Mouse (Mus musculus) hindbrain, embryonic 13.5 days (tissue): ENCODE data around the gene A530084C06Rik. TPM values are rescaled to one million over a fixed set of nuclear protein-coding genes. Genes with fewer than 3 reads are reported as not detected.

Experiments
- ATAC-seq: fragments of 200-750 bp; cut with Nextera tagmentation; 2 replicates; pipeline ENCODE4 v1.8.0; 2017; ENCODE audit warnings: moderate TSS enrichment; ENCODE audit not compliant: low FRiP score
- H3K27ac ChIP-seq: fragments of 300-500 bp; sonication (generic); 2 replicates; pipeline ENCODE4 v1.5.1; 2015; ENCODE audit warnings: inconsistent platforms, mild to moderate bottlenecking, moderate library complexity
- H3K27me3 ChIP-seq: fragments of 300-500 bp; sonication (generic); 2 replicates; pipeline ENCODE4 v1.6.1; 2015; ENCODE audit warnings: mild to moderate bottlenecking, inconsistent platforms
- H3K36me3 ChIP-seq: fragments of 300-500 bp; sonication (generic); 2 replicates; pipeline ENCODE4 v1.6.1; 2015; ENCODE audit warnings: mild to moderate bottlenecking, inconsistent platforms
- H3K4me1 ChIP-seq: fragments of 300-500 bp; sonication (generic); replicated peaks from 2 replicates; pipeline ENCODE4 v1.6.1; 2015; ENCODE audit warnings: inconsistent platforms
- H3K4me2 ChIP-seq: fragments of 300-500 bp; sonication (generic); 2 replicates; pipeline ENCODE4 v1.6.1; 2015; ENCODE audit warnings: inconsistent platforms, mild to moderate bottlenecking, moderate library complexity
- H3K4me3 ChIP-seq: fragments of 300-500 bp; sonication (generic); 2 replicates; pipeline ENCODE4 v1.5.1; 2015; ENCODE audit warnings: mild to moderate bottlenecking, inconsistent platforms
- H3K9ac ChIP-seq: fragments of 300-500 bp; sonication (generic); 2 replicates; pipeline ENCODE4 v1.6.1; 2015; ENCODE audit warnings: mild to moderate bottlenecking, inconsistent platforms
- H3K9me3 ChIP-seq: fragments of 300-500 bp; sonication (generic); 2 replicates; pipeline ENCODE4 v1.6.1; 2016; ENCODE audit warnings: inconsistent platforms
- WGBS: fragments of 180-500 bp; shearing (Covaris S2); methylation state at CpG from one replicate; pipeline ENCODE4 v1.1.7; 2015; 5-methylcytosine and 5-hydroxymethylcytosine counted together
- polyA plus RNA-seq: library from polyadenylated mRNA; unstranded; fragments of >200 nt; fragmentation: Nextera tagmentation; extraction: Ambion mirVana; gene quantifications from 2 replicates; pipeline ENCODE4 v1.2.1, GENCODE M21; 2015

The A530084C06Rik gene
- polyA plus RNA-seq, result not detected in 2 replicates

DNA sequence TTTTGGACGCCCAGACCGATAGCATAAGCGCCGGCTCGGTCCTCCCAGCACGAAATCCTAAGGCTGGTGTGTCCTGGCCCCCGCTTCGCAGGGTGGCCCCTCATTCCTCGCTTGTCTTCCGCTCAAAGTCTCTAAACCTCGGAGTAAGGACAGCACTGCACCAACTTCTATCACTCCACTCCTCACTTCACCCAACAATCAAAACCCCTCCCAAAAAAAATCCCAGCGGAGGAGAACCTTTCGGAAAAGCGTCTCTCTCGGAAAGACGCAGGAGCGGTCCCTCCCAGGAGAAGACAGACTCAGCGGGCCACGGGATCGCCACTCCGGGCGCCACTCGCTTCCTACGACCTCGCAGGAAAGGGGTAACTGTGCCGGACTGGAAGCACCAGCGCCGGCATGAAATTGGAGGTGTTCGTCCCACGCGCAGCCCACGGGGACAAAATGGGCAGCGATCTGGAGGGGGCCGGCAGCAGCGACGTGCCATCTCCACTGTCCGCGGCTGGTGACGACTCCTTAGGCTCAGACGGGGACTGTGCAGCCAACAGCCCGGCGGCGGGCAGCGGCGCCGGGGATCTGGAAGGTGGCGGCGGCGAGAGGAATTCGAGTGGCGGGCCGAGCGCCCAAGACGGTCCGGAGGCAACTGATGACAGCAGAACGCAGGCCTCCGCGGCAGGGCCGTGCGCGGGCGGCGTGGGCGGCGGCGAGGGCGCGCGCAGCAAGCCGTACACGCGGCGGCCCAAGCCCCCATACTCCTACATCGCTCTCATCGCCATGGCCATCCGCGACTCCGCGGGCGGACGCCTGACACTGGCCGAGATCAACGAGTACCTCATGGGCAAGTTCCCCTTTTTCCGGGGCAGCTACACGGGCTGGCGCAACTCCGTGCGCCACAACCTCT, at the start of gene A530084C06Rik:
Gene A530084C06Rik (minus strand): TSS at position 813 of the 898 bp plus-strand sequence.
- Histone ChIP-seq H3K27ac (peak within 1 kb of the TSS; percentile 24), H3K27me3 (peaks cover 97% of the 10 kb centered on the region), H3K4me1 (peaks cover 29% of the 10 kb centered on the region), H3K9ac (peak within 1 kb of the TSS; percentile 70), H3K4me3 (peak within 1 kb of the TSS; percentile 52), H3K9me3 (no peaks in the 10 kb centered on the region), H3K36me3 (no peaks in the 10 kb centered on the region), H3K4me2 (peak within 1 kb of the TSS; percentile 89)
- ATAC-seq, result peak; percentile 47
- under 1% methylated on average over 86 of the region's 88 CpGs for WGBS

DNA sequence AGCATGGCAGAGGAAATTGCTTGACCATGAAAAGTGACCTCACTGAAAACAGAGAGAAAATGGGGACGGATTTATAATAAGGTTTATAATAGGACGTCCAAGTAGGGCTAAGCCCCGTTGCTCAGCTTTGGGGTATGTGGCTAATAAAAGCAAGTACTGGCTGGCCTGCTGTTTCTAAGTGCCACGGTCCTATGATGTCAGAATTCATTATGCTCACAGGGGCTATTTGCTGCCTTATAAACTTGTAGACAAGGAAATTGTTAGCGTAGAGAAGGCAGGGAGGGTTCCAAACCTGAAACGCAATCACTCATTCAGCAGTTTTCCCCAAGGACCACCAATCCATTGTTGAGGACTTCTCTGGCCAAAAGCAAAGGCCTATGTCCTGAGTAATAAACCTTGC, 44.8 kb upstream of the A530084C06Rik start:
- no peaks in the 10 kb centered on the region for H3K4me1 ChIP-seq
- no peak for ATAC-seq
- no peaks in the 10 kb centered on the region for H3K9me3 ChIP-seq
- no peaks in the 10 kb centered on the region for H3K36me3 ChIP-seq
- no peak overlapping the region for H3K27ac ChIP-seq
- no peak overlapping the region for H3K4me2 ChIP-seq
- WGBS, result 79% methylated on average over 6 of the region's 6 CpGs
- no peak overlapping the region for H3K4me3 ChIP-seq
- 0 out of 2 replicates have a peak, but pooled peaks cover 11% of the 10 kb centered on the region for H3K27me3 ChIP-seq
- no peak overlapping the region for H3K9ac ChIP-seq

DNA sequence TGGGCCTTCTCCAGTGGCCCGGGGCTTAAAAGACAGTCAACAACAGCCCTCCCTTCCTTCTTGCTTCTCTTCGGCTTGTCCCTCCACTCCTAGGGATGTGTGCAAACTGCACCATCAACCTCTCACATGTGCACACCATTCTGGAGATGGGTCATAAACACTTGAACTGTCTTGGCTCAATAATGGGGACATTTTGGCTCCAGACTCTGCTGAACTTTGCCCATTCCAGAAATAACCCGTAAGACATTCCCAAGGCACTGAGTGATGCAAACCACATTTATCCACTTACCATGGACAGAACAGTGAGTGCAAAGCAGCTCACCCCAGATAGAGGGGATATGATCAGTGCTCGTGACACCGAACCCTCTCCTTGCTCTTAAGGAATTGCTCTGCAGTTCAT, 40.4 kb upstream of the A530084C06Rik start:
- H3K4me2 ChIP-seq, result no peak overlapping the region
- no peaks in the 10 kb centered on the region for H3K9me3 ChIP-seq
- WGBS, result 92% methylated on average over 5 of the region's 5 CpGs
- no peak overlapping the region for H3K27ac ChIP-seq
- H3K4me3 ChIP-seq, result no peak overlapping the region
- H3K4me1 ChIP-seq, result no peaks in the 10 kb centered on the region
- no peak overlapping the region for H3K9ac ChIP-seq
- H3K36me3 ChIP-seq, result no peaks in the 10 kb centered on the region
- H3K27me3 ChIP-seq, result no peaks in the 10 kb centered on the region
- no peak for ATAC-seq

DNA sequence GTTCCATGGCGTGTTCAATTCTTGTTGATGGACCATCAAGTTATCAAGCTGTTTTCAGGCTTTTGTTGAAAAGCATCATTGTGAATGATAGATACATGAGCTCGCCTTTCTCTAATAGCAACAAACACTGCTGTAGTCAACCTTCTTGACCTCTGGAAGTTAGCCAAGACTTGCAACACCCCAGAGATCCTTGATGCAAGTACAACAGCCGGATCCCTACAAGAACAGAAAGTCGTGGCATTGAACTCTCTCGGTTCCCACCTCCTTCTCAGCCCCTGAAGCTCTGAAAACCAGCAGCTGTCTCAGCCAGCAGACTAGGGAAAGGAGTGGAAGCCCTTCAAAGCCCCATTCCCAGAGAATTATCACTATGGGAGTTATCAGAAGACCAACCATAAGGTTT, 28.2 kb upstream of the A530084C06Rik start:
- no peak overlapping the region for H3K4me3 ChIP-seq
- no peaks in the 10 kb centered on the region for H3K27me3 ChIP-seq
- ATAC-seq, result no peak
- WGBS, result 66% methylated on average over 5 of the region's 5 CpGs
- no peaks in the 10 kb centered on the region for H3K4me1 ChIP-seq
- no peaks in the 10 kb centered on the region for H3K9me3 ChIP-seq
- H3K4me2 ChIP-seq, result no peak overlapping the region
- no peak overlapping the region for H3K9ac ChIP-seq
- H3K36me3 ChIP-seq, result no peaks in the 10 kb centered on the region
- H3K27ac ChIP-seq, result no peak overlapping the region

DNA sequence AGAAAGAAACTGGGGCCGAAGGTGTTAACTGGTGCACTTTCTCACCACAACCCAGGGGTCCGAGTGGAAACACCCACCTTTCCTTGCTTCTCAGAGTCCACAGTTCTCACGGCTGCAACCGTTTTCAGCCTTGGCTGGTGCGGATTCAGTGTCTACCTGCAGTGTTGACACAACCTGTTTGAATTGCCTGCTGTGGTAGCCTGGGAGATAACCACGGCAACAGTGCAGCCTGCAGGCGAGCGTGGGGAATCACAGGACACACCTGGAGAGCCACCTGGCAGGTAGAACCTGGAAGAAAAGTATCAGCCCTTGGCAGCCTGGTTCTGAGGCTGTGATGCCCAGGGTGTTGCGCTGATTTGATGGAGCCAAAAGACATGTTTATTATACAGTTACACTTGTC, 20.7 kb upstream of the A530084C06Rik start:
- Histone ChIP-seq H3K9me3 (no peaks in the 10 kb centered on the region), H3K27ac (no peak overlapping the region), H3K4me2 (no peak overlapping the region), H3K36me3 (no peaks in the 10 kb centered on the region), H3K4me1 (peaks cover 16% of the 10 kb centered on the region), H3K27me3 (no peaks in the 10 kb centered on the region), H3K4me3 (no peak overlapping the region), H3K9ac (no peak overlapping the region)
- 72% methylated on average over 9 of the region's 9 CpGs for WGBS
- ATAC-seq, result no peak

DNA sequence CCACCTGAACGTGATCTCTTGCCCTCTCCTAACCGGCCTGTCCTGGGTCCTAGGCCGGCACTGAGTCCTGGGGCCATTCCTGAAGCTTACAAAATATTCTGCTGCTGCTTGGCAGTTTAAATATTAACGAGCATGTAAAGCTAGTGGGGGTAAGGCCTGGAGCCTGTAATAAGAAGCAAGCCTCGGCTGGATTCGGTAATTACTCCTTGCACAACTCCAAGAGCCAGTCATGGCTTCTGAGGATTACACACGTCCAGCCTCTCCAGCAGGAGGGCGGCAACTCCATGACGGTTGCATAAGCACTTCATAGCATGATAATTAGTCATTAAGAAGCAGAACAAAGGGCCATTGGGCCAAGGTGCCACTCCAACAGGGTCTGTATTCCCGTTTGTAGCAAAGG, 19.3 kb upstream of the A530084C06Rik start:
- Histone ChIP-seq H3K4me3 (no peak overlapping the region), H3K4me1 (peaks cover 16% of the 10 kb centered on the region), H3K27me3 (0 out of 2 replicates have a peak, but pooled peaks cover 3% of the 10 kb centered on the region), H3K27ac (no peak overlapping the region), H3K9ac (no peak overlapping the region), H3K4me2 (no peak overlapping the region), H3K36me3 (no peaks in the 10 kb centered on the region), H3K9me3 (no peaks in the 10 kb centered on the region)
- WGBS, result 50% methylated on average over 10 of the region's 10 CpGs
- ATAC-seq, result no peak

DNA sequence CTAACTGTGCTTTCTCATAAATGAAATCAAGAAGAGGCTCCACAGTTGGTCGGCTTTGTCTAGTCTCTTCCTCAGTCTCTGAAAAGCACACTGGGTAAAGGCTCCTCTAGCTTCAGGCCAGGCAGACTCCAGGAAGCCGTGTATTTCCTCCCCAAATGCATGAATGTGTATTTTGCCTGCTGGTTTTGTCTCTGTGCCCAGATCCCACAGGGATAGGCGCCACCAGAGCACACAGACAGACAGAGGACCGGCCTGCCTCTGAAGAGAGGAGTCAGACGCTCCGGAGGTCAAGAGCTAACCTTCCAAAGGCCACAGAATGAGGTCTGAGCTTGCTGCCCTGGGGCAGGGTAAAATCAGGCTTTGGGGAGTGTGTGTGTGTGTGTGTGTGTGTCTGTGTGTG, 18.4 kb upstream of the A530084C06Rik start:
- Histone ChIP-seq H3K27ac (no peak overlapping the region), H3K4me3 (no peak overlapping the region), H3K9me3 (no peaks in the 10 kb centered on the region), H3K27me3 (0 out of 2 replicates have a peak, but pooled peaks cover 3% of the 10 kb centered on the region), H3K36me3 (no peaks in the 10 kb centered on the region), H3K9ac (no peak overlapping the region), H3K4me2 (no peak overlapping the region), H3K4me1 (peaks cover 16% of the 10 kb centered on the region)
- ATAC-seq, result no peak
- 36% methylated on average over 6 of the region's 6 CpGs for WGBS

DNA sequence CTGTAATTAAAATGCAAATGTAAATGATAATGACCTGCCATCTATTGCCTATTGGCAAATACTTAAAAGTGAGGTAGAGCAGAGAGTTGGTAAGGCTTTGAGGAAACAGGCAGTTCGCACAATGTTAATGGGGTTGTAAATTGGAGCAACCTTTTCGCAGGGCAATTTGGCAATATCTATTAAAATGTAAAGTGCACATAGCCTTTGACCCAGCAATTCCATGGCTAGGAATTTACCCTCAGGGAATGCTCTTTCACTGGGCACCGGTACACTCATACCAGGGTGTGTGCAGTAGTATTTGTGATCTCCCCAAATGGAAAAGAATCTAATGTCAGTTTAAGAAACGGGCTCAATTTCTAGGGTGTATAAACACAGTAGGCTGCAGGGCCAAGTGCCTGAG, 17.6 kb upstream of the A530084C06Rik start:
- Histone ChIP-seq H3K4me2 (no peak overlapping the region), H3K27ac (no peak overlapping the region), H3K27me3 (0 out of 2 replicates have a peak, but pooled peaks cover 3% of the 10 kb centered on the region), H3K9me3 (no peaks in the 10 kb centered on the region), H3K9ac (no peak overlapping the region), H3K4me3 (no peak overlapping the region), H3K4me1 (peaks cover 16% of the 10 kb centered on the region), H3K36me3 (no peaks in the 10 kb centered on the region)
- WGBS, result 59% methylated on average over 4 of the region's 4 CpGs
- no peak for ATAC-seq

DNA sequence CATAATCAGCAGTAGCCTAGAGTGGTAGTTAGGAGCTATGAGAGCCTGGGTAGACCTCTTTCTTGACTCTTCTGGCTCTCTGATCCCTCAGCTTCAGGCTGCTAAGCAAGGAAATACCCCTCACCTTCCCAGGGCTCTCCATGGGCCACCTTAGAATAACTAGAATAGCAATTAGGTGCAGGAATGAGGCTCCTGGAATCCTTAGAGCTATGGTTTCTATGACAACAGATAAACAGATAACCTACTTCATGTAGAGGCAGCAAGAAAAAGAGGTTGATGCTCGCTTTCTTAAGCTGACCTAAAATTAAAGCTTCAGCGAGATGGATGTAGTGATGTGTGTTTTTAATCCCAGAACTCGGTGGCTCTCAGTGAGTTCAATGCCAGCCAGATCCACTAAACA, 15.5 kb upstream of the A530084C06Rik start:
- Histone ChIP-seq H3K4me2 (no peak overlapping the region), H3K9ac (no peak overlapping the region), H3K27ac (no peak overlapping the region), H3K9me3 (no peaks in the 10 kb centered on the region), H3K36me3 (no peaks in the 10 kb centered on the region), H3K4me1 (peaks cover 16% of the 10 kb centered on the region), H3K4me3 (no peak overlapping the region), H3K27me3 (peaks cover 8% of the 10 kb centered on the region; the same call in 1 of the 2 replicates)
- 78% methylated on average over 3 of the region's 3 CpGs for WGBS
- no peak for ATAC-seq

DNA sequence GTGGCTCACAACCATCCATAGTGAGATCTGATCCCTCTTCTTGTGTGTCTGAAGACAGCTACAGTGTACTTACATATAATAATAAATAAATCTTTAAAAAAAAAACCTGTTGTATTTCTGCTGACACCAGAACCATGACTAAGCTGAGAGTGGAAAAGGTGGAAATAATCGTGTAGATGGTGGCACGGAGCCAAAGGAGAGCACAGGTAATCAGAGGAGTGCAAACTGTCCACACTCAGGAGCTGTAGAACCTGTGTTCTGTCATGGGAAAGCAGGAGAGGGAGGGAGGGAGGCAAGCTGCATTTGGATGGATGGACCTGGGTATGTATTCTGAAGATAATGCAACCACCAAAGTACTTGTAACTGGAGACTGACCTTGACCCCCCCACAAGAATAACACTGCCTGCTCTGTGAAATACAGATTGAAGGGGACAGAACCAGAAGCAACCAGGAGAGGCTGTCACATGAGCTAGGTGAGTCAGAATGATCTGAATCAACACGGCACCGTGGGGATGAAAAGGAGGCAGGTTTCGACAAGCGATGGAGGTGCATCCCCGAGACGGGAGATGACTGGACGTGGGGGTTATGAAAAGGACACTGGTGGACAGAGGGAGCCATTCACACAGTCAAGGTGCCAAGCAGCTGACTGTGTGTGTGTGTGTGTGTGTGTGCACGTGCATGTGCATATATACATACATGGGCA, 13.8 kb upstream of the A530084C06Rik start:
- no peak overlapping the region for H3K4me2 ChIP-seq

DNA sequence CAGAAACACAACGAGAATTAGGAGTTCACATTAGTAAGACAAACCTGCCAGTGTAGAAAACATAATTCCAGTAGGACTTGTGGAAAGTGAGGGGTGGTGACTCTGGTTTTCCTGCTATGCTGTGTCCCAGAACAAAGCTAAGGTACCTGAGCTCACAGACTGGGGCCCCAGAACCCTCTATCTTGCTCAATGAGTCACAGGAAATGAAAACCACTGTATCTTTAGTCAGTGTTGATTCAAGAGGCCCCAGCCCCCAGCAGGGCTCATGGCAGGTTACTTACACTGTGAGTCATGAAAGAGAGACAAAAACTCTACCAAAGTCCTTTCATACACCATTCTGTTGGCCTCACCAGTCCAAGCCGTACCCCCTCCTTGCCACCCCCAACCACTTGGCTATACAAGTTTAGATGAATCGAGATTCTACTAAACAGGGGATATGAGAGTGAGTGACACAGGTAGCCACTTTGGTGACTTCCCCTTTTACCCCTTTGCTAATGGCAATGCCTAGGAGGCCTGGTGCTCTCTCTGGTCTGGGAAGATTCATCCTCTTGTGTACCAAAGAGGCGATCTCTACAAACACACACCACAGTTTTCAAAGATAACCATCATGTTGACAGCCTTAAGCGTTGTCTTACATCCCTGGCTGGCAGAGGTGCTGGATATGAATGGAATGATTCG, 8.6 kb upstream of the A530084C06Rik start:
- no peaks in the 10 kb centered on the region for H3K4me1 ChIP-seq
- H3K36me3 ChIP-seq, result no peaks in the 10 kb centered on the region
- no peak for ATAC-seq
- no peak overlapping the region for H3K27ac ChIP-seq
- no peaks in the 10 kb centered on the region for H3K9me3 ChIP-seq
- H3K27me3 ChIP-seq, result peaks cover 39% of the 10 kb centered on the region
- H3K4me3 ChIP-seq, result no peak overlapping the region
- WGBS, result 88% methylated on average over 6 of the region's 6 CpGs
- no peak overlapping the region for H3K4me2 ChIP-seq
- no peak overlapping the region for H3K9ac ChIP-seq

More for the DNA sequence above, 13.8 kb upstream of the A530084C06Rik start:
- peaks cover 11% of the 10 kb centered on the region; the same call in 1 of the 2 replicates for H3K27me3 ChIP-seq
- no peaks in the 10 kb centered on the region for H3K9me3 ChIP-seq
- H3K4me1 ChIP-seq, result peaks cover 11% of the 10 kb centered on the region
- H3K9ac ChIP-seq, result no peak overlapping the region
- WGBS, result 92% methylated on average over 10 of the region's 10 CpGs
- no peak for ATAC-seq
- no peak overlapping the region for H3K4me3 ChIP-seq
- H3K36me3 ChIP-seq, result no peaks in the 10 kb centered on the region
- H3K27ac ChIP-seq, result no peak overlapping the region

DNA sequence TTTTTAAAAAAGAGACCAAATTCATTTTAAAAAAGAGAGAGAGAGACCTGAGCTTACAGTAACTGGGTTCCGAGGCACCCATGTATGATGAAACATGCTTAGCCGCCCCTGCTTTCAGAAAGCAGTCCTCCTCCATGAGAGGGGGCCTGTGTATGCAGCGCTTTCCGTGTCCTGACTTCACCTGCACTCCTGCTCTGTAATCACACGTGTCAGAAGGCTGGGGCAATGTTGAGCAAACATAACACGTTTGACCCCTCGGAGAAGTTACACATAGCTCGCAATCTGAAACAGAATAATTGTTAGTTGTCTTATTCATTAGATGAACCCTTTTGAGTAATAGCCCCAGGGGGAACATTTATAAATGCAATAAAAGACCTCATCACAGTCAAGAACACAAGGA, 8.0 kb upstream of the A530084C06Rik start:
- 80% methylated on average over 8 of the region's 8 CpGs for WGBS
- Histone ChIP-seq H3K4me2 (no peak overlapping the region), H3K9me3 (no peaks in the 10 kb centered on the region), H3K36me3 (no peaks in the 10 kb centered on the region), H3K27me3 (peaks cover 45% of the 10 kb centered on the region), H3K9ac (no peak overlapping the region), H3K27ac (no peak overlapping the region), H3K4me1 (no peaks in the 10 kb centered on the region), H3K4me3 (no peak overlapping the region)
- ATAC-seq, result no peak
